Mouse (Mus musculus) ES-E14 (cell line): ENCODE results near the gene Vps13d. TPM values are rescaled to one million over a fixed set of nuclear protein-coding genes. Genes with fewer than 3 reads are reported as not detected.

Experiments
- DNase-seq: peaks from one replicate; pipeline ENCODE4 v3.0.0-alpha.2; 2013; ENCODE audit warnings: low read depth, low spot score
- H3K27ac ChIP-seq: 2 replicates; pipeline ENCODE4 v1.5.1; 2012; ENCODE audit warnings: low read depth, mild to moderate bottlenecking, low read length, moderate library complexity, mixed read lengths; ENCODE audit not compliant: poor library complexity, insufficient read depth, severe bottlenecking
- H3K36me3 ChIP-seq: 2 replicates; pipeline ENCODE4 v1.6.1; 2012; ENCODE audit warnings: mild to moderate bottlenecking, low read length, moderate library complexity, mixed read lengths; ENCODE audit not compliant: control insufficient read depth, poor library complexity, insufficient read depth, severe bottlenecking
- H3K4me1 ChIP-seq, 2 experiments: fragments of 150-350 bp in 1 of 2; sonication (generic) in 1 of 2; 2 replicates each; pipeline ENCODE4 v1.6.1; 2012; ENCODE audit warnings: low read length in 2 of 2, mild to moderate bottlenecking in 1 of 2, mixed read lengths in 1 of 2; ENCODE audit not compliant: control insufficient read depth in 2 of 2, insufficient read depth in 2 of 2, poor library complexity in 1 of 2
- H3K4me3 ChIP-seq, 2 experiments: fragments of 150-350 bp in 1 of 2; sonication (generic) in 1 of 2; 2 replicates each; pipeline ENCODE4 v1.5.1; 2012; ENCODE audit warnings: low read length in 2 of 2, low read depth in 1 of 2, mild to moderate bottlenecking in 1 of 2, mixed read lengths in 1 of 2; ENCODE audit not compliant: insufficient read depth in 1 of 2, poor library complexity in 1 of 2, severe bottlenecking in 1 of 2
- H3K9ac ChIP-seq: 2 replicates; pipeline ENCODE4 v1.6.1; 2012; ENCODE audit warnings: low read depth, mild to moderate bottlenecking, low read length, mixed read lengths; ENCODE audit not compliant: poor library complexity, insufficient read depth, severe bottlenecking
- H3K9me3 ChIP-seq: fragments of 150-350 bp; sonication (generic); 2 replicates; pipeline ENCODE4 v1.6.1; 2012; ENCODE audit warnings: low read depth, mild to moderate bottlenecking, low read length; ENCODE audit not compliant: control insufficient read depth, insufficient read depth
- CHD2 ChIP-seq: IDR thresholded peaks from 2 replicates; pipeline ENCODE4 v1.6.1; 2014; ENCODE audit warnings: mild to moderate bottlenecking, low read depth, low read length, inconsistent platforms
- HCFC1 ChIP-seq: IDR thresholded peaks from 2 replicates; pipeline ENCODE4 v1.6.1; 2012; ENCODE audit warnings: low read length, inconsistent platforms, borderline replicate concordance; ENCODE audit not compliant: insufficient read depth
- MAFK ChIP-seq: IDR thresholded peaks from 2 replicates; pipeline ENCODE4 v1.6.1; 2014; ENCODE audit warnings: mild to moderate bottlenecking, low read depth, low read length, inconsistent platforms; ENCODE audit not compliant: insufficient read depth
- ZC3H11A ChIP-seq: IDR thresholded peaks from 2 replicates; pipeline ENCODE4 v1.6.1; 2012; ENCODE audit warnings: low read depth, mild to moderate bottlenecking, inconsistent platforms, low read length, borderline replicate concordance
- ZNF384 ChIP-seq: IDR thresholded peaks from 2 replicates; pipeline ENCODE4 v1.6.1; 2012; ENCODE audit warnings: low read depth, low read length, inconsistent platforms
- in situ Hi-C, 2 experiments: fragments of 600-800 bp; cut with MboI; formaldehyde crosslinking; loops; one replicate each; pipeline ENCODE4 v1.15.1; 2025; ENCODE audit warnings: low sequenced_read_pairs in 2 of 2, inconsistent platforms in 1 of 2; ENCODE audit not compliant: unreplicated experiment in 2 of 2
- total RNA-seq: library from RNA; depleted of rRNA; stranded (reverse); fragments of 300-350 nt; gene quantifications from 2 replicates; pipeline ENCODE4 v1.2.3, GENCODE M21; 2012

Vps13d gene
- total RNA-seq, 1 experiment = 15.3 TPM

DNA sequence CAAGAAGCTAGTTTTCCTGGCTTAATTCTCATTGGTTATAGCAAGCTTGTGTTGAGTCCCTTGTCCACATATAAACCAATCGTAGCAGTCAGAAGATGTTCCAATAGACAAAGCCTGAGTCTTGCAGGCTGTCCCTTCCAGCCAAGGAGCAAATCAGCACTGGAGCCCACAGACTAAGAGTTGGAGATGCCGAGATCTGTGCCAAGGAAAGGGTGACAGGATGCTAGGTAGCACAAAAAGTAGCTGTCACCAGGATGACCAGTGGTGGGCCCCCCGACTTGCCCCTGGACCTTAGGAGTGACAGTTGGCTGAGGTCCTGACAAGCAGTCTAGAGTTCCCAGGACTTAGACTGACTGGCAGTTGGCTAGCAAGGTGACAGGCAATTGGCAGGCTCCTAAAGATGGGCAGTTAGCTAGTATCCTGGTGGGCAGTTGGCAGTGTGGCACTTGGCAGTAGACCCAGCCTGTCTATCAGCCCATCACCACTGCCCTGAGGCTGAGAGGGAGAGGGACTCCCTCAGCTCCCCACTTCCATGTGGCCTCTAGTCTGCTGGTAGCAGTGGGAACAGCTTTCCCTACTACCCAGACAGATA is 258.1 kb downstream of the Vps13d start:
- H3K27ac ChIP-seq = no peak overlapping the region; the same call in 1 of the 2 replicates
- no peak for TF ChIP-seq ZNF384
- TF ChIP-seq MAFK = no peak
- H3K36me3 ChIP-seq = no peaks in the 10 kb centered on the region
- H3K4me3 ChIP-seq = no peak overlapping the region
- peaks cover 0 to 3% of the 10 kb centered on the region in 2 experiments; a peak in 1 of 4 replicates for H3K4me1 ChIP-seq
- H3K9ac ChIP-seq = no peak overlapping the region
- no peaks in the 10 kb centered on the region for H3K9me3 ChIP-seq
- in situ Hi-C loops = no loop called here
- DNase-seq = no peak

- no peak for DNase-seq
Measured at GRCm38 (mm10) chr4:144934501-144934900, 260.3 kb downstream of the Vps13d start.

GRCm38 (mm10) chr4:144931167-144931566 is 263.6 kb downstream of the Vps13d start:
- Histone ChIP-seq H3K4me1 (peaks cover 0 to 3% of the 10 kb centered on the region in 2 experiments; a peak in 1 of 4 replicates), H3K36me3 (no peaks in the 10 kb centered on the region), H3K4me3 (no peak overlapping the region), H3K9ac (no peak overlapping the region), H3K9me3 (no peaks in the 10 kb centered on the region), H3K27ac (no peak overlapping the region)
- no peak for DNase-seq
- TF ChIP-seq HCFC1 = no peak
- TF ChIP-seq CHD2 = no peak
- no peak for TF ChIP-seq MAFK
- TF ChIP-seq ZC3H11A = no peak
- TF ChIP-seq ZNF384 = no peak
- in situ Hi-C loops = no loop called here

More at GRCm38 (mm10) chr4:144934501-144934900, 260.3 kb downstream of the Vps13d start:
- peaks cover 0 to 3% of the 10 kb centered on the region in 2 experiments; a peak in 1 of 4 replicates for H3K4me1 ChIP-seq
- in situ Hi-C loops = no loop called here
- H3K27ac ChIP-seq = no peak overlapping the region
- no peak overlapping the region for H3K9ac ChIP-seq
- no peak overlapping the region for H3K4me3 ChIP-seq
- no peak for TF ChIP-seq HCFC1
- TF ChIP-seq ZNF384 = no peak
- no peak for TF ChIP-seq MAFK
- TF ChIP-seq ZC3H11A = no peak
- no peak for TF ChIP-seq CHD2
- no peaks in the 10 kb centered on the region for H3K36me3 ChIP-seq
- H3K9me3 ChIP-seq = no peaks in the 10 kb centered on the region

DNA sequence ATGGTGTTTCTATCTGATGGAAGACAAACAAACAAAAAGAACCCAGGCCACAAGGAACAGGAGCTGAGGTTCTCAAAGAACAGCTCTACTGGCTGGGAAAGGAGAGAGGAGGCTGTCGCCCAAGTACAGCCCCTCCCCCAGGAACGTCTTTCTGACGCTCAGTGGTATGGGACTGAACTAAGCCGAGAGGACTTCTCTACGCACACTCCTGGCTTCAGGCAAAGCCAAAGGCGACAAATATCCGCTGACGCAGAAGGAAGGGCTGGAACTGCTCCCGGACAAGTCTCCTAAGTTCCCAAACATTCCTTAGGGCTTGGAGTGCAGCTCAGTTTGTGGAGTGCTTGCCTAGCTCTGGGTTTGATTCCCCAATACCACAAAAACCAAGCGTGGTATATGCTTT is 264.4 kb downstream of the Vps13d start:
- no peak for DNase-seq
- no peak overlapping the region for H3K9ac ChIP-seq

GRCm38 (mm10) chr4:144929811-144930221 is 265.0 kb downstream of the Vps13d start:
- no peak overlapping the region; the same call in 1 of the 2 replicates for H3K27ac ChIP-seq
- no peak overlapping the region for H3K4me3 ChIP-seq
- H3K36me3 ChIP-seq = no peaks in the 10 kb centered on the region
- H3K4me1 ChIP-seq = peaks cover 0 to 2% of the 10 kb centered on the region in 2 experiments; a peak in 1 of 4 replicates
- in situ Hi-C loops = no loop called here
- no peaks in the 10 kb centered on the region for H3K9me3 ChIP-seq
- no peak for DNase-seq
- H3K9ac ChIP-seq = no peak overlapping the region
- TF ChIP-seq ZC3H11A (no peak), CHD2 (no peak), ZNF384 (no peak), MAFK (no peak), HCFC1 (no peak)

More for the DNA sequence above, 264.4 kb downstream of the Vps13d start:
- Histone ChIP-seq H3K4me3 (no peak overlapping the region), H3K36me3 (no peaks in the 10 kb centered on the region), H3K9me3 (no peaks in the 10 kb centered on the region), H3K4me1 (peaks cover 0 to 3% of the 10 kb centered on the region in 2 experiments; a peak in 1 of 4 replicates), H3K27ac (no peak overlapping the region)
- in situ Hi-C loops = no loop called here
- TF ChIP-seq HCFC1 = no peak
- TF ChIP-seq ZNF384 = no peak
- TF ChIP-seq CHD2 = no peak
